Mouse (Mus musculus) testis, postnatal 14 days (tissue): Measurements from ENCODE around the gene Nisch.
A peak's percentile ranks its signal among the peaks of the same experiment; 100 is the strongest.

Source experiments
- DNase-seq: peaks from one replicate; pipeline ENCODE4 v3.0.0; 2021; ENCODE audit warnings: low spot score

Nisch gene

DNA sequence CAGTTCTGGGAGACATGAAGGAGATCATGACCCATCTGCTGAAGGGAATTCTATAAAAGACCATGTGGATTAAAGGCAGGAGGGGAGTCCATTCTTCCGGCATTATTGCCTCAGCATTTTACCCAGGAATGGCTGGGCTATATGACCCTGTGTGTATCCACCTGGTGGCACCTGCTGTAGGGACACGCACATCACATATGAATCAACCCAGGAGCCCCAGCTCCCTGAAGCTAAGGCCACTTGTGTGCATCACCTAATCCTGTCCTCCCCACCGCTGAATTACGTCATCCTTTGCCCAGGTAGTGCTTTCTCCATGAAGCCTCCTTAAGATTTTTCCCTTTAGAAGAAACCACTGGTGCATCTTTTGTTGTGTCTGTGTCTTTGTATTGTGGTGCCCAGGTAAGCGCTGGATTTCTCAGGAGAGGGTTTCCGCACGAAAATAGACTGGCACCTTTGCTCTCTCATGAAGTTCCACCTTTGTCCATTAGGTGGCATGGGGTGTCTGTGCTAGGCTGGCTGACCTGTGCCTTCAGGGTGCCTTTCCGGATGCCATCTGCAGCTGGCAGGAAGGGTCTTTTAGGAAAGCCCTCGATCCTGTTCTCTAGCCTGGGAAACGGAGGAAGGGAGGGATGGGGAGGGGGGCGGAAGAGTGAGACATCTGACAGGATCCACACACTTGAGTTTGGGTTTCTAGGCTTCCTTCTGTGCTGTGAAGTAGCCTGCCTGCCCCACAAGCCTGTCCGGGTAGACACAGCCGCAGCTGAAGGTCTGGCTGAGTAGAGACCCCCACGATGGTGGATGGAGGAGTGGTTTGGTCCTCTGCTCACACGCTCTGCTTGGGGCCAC, 1.4 kb downstream of the Nisch start:
- DNase-seq: no peak

DNA sequence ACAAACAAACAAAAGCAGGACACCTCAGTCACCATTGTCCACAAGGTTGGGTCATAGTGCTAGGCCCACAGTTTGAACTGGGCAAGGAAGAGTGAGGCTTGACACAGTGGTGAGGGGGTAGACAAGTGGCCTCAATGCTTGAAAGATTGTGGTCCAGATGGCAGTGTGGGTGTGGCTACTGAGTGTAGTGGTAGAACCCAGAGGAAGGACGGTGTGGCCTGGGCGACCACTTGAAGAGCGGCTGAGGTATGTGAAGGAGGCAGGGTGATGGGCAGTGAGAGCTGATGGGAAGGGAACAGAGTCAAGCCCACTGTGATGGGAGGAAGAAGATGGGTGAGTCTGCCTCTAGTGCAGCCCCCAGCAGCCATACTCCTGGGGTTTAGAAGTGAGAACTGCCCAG, 2.1 kb downstream of the Nisch start:
- no peak for DNase-seq

DNA sequence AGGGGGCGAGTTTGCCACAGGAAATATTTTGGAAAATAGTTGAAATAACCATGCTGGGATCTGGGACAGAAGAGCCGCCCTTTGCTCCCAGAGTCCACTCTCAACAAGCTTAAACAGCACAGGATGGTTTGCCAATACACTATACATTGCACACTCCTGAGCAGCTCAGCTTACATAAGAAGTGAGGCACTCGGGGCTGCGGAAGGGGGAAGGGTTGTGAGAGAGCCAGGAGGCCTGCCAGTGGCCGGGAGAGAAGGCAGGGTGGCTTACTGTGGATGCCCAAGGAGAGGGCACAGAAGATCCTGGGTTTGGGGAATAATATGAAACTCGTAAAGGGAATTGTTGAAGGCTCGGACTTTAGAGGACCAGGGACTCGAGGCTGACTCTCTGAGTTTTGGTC, 2.9 kb downstream of the Nisch start:
- DNase-seq: no peak

DNA sequence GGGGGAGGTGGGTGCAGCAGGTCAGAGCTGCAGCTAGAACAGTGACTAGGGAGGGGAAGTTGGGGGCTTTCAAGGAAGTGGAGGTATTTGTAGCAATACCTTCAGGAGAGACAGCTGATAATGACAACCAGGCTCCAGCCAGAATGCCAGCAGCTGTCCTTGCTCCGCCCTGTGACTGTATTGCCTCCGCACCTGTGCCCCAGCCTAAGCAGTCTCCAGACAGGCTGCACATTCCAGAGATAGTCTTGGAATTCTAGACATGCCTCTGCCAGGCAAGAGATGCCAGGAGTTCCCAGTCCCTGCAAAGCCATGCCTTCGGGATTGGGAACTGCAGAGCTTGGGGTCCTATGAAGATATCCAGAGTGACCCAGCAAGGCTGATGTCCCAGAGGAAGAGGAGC, 4.2 kb downstream of the Nisch start:
- no peak for DNase-seq

DNA sequence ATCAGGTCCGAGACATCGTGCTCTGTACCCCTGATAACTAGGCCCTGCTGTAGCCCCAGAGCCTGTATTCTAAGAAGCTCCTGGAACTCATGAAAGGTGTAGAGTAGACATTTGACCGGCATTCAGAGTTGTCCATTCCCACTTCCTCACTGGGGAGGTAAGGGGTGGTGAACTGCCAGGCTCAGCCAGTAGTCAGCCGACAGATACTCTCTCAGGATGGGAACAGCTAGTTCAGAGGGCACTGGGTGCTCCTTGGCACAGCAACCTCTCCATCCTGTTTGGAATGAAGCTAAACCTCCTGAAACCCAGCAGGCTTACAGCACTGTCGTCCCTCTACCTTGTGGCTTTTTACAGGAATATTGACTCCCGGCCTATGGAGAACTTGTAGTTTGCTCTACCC, 4.9 kb downstream of the Nisch start:
- no peak for DNase-seq

DNA sequence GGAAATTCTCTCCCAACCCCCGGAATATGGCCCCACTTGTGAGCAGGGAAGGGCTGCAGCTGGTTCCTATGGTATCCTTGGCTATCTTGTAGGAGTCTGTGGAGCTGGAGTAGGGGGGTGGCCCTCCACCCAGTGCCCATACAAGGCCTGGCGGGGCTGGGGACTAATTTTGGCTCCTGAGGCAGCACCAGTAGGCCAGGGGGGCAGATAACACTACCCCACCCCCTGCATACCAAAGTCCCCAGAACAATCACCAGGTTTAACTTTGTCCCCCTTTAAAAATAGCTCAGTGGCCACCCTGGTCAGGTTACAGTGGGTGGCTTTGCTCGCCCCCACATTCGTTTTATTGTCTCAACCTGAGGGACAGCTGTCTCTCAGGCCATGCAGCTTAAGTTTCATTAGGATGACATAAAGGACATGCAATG, 7.6 kb downstream of the Nisch start:
- no peak for DNase-seq

DNA sequence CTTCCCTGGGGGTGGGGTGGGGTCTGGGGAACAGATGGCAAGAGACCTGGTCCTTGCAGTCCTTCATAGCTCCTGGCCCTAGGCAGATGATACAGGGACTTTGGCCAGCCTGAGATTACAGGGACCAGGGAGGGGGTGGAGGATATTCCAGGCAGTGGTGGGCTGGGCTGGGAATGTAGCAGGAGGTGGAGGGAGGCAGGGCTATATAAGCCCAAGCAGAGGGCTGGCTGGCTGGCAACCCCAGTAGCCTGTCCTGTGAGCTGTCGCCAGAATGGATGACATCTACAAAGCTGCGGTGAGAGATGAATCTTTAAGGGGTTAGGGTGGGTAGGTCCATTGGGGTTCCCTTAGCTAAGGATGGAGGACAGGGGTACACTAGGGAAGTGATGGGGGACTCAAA, 8.7 kb downstream of the Nisch start, which contains the start of gene Tnnc1:
Gene Tnnc1 (plus strand): TSS at position 229 of the 400 bp plus-strand sequence.
- DNase-seq: no peak

DNA sequence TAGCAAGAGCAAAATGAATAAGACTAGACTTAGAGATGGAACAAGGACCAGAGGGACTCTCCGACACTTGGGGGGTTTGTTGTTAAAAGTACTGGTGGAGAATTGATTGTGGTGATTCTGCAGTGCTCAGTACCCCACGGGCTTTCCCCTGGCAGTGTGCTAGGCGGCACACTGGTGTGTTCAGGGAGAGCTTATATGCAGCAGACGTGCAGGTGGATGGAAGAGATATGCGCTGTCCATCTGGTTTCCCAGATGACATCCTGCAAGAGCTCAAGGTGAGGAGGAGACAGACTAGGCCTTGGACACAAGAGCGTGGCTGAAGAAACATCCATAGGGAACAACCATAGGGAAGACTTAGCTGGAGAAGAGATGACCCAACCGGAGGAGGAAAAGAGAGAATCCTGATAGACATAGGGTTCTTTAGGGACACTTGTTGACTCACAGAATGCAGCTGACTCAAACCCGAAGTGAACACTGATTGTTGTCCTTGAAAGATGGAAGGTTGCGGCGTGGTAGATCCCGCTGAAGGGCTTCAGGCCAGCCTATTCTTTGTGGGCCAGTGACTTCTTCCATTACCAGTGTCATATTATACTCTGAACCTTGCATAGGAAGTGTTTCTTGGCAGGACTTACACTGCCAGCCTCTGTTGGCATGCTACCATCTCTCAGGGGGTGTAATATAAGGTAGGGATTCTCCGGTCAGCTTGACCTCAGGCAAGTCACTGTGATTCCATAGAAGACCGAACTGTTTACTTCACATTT, 9.5 kb downstream of the Nisch start:
- no peak for DNase-seq

DNA sequence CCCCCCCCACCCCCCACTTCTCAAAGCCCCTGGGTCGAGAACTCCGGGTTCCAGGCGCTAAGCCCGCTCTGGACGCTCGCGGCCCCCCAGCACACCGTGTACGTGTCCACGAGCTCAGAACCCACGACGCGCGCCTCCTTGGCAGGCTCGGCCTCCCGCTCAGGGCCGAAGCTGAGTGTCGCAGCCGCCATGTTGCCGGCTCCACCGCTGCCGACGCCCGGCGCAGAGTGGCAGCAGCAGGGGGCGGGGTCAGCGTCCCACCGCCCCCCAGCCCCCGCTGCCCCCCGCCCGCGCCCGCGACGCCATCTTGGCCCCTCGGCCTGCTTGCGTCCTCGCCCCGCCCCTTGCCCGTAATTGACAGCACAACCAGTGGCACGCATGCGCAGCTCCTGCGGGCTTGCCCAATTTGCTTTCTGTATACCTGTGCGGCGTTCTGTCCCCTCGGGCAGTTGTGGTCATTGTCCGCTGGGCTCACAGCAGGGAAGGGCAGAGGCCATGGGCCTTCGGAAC, 10.2 kb downstream of the Nisch start:
- DNase-seq: peak; percentile 94

DNA sequence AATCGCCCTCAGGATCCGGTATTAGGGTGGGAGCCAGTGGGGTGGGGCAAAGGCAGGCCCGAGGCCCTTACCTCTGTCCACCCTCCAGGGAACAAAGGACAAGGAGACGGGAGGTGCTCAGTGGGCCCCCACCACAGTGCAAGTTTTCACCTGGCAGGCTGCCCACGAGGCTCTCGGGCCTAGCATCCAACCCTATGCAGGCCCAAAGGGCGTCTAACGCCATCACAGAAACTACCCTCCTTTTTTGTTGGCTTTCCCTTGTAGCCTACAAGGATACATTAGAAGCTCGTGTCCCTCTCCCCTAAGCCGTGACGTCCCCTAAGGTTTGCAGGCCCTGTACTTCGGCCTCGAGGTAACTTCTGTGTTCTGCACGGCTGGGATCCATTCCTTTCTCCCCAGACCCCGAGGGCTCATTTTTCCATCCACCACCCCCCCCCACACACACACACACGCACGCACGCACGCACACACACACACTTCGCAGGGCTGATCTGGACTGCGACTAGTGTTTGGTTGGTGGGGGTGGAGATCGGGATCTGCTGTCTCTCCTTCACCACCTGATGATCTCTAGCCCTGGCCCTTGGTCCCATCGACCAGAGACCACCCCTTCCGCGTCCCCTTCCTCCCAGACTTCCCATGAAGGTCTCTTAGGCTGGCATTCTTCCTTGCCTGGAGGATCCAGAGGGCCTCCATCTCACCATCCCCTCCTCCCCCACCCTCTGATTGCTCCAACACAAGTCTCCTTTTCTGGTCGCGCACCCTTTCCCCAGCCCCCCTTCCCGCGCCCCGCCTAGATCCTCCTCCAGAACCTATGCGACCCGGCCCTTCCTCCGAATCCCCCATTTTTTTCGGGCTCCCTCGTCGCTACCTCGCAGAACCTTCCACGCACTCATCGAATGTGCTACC, 10.9 kb downstream of the Nisch start:
- DNase-seq: peak; percentile 60

DNA sequence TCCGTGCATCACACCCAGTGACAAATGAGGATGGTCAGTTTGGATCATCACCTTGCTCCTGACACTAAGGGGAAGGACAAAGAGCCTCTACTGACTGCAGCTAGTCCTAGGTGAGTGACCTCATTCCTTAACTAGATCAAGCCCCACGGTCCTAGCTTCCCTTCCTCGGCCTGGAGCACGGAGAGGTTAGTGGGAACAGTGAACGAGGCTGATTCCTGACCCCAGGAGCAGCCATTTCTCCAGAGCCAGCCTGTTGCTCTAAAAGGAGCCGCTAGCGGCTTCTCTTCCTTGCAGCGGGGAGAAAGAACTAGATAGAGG, 11.5 kb downstream of the Nisch start:
- DNase-seq: no peak

DNA sequence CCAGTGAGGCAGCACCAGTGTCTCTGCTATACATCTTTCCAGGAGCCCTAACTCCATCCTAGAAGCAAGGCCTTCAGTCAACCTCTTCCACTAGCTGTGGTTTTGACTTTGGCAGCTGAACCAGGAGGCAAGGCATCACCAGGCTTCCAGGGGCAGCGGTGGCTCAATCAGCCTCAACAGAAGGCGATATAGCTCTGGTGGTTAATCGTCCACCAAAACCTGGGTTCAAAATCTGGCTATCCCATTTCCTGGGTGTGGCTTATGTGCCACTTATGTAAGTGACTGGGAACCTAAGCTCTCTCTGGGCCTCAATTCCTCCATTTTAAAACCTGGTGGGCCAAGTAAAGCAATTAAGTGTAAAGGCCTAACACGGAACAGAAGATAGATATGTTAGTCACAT, 11.9 kb downstream of the Nisch start:
- no peak for DNase-seq

DNA sequence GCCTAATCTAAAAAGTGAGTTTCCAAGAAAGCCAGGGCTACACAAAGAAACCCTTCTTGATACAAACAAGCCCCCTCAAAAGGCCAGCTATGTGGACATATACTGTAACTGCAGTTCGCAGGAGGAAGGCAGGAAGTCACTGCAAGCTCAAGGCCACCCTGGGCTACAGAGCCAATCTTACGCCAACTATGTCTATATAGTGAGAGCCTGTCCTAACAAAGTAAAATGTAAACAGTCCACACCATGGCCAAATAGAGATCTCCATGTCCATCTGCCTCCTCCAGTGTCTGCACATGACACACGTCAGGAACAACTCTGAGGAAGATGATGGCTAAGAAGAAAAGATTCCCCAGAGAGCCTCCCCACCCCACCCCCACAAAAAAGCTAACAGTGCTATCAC, 16.7 kb downstream of the Nisch start:
- no peak for DNase-seq

DNA sequence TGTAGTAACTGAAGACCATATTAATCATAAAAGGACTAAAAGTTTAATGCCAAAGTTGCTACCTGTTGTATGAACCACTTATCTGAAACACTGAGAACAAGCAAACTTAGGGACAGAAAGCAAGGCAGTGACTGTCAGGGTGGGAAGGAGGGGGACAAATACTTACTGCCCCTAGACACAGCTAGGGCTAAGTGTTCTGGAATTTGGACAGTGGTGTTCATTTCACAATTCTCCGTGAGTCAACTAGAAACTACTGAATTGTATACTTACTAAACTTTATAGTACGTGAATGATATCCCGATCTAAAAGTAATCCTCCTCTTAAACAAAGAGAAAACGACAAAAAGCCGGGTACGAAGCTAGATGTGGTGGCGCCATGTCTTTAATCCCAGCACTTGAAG, 17.1 kb downstream of the Nisch start:
- no peak for DNase-seq

DNA sequence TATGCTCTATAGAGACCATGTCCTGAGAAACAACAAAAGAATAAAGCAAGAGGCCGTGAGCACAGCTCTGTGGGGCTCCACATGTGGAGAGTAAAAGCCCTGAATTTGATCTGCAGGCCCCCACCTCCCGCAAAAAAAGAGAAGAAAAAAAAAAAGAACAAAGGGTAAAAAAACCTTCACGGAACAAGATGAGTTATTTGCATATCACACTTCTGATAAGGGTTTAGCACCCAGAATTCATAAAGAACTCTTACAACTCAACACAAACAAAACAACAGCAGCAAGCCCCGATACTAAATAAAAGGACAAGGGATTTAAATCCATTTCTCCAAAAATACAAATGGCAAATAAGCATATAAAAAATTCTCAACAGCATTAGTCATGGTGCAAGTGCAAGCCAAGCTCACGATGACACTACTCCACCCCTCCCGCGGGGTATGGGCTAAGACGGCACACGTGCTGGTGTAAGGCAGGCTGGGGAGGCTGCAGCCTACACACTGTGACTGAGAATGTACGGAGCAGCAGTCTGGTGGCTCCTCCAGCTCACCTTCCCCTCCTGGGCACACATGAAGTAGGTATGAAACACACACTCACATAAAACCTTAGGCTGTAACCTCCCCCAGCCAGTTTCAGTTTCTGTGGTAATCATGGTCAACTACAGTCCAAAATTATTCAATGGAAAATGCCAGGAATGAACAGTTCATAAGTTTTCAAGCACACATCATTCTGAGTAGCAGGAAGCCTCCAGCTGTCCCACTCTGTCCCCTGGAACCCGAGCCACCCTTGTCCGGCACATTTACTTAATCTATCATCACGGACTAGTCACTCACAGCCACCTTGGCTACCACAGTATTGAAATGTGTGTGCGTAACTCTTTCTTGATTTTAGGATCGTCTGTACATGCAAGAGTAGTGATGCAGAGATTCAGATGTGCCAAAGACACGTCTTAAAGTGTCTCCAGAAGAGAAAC, 18.9 kb downstream of the Nisch start:
- DNase-seq: no peak

DNA sequence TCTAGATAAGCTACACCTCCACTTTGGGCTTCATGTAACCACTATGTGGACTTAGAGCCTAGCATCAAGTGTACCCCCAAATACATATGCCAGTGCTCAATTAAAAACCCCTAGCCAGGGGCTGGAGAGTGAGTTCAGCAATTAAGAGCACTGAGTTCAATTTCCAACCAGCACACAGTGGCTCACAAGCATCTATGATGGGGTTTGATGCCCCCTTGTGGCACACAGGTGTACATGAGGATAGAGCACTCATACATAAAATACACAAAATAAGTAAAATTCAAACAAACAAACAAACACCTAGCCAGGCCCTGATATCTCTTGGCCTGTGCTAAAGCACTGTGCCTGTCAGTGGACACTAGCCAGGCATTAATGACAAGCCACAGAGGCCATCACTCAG, 20.8 kb downstream of the Nisch start:
- DNase-seq: no peak

DNA sequence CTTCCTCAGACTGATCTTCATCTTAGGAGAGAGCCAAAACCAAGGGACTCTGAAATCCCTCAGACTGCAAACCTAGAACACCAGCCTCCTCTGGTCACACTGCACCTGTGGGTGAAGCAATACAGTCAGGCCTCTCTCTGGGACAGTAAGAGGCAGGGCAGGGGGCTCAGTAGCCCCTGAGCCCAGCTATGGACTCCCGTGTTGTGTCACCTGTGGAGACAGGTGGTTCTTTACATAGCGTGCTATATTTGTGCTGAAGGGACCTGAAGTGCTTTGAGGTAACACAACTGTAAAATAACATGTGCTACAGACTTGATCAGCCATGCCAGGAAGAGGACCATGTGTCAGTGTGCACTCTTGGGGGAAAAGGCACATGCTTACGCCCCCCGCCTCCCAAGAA, 21.2 kb downstream of the Nisch start:
- no peak for DNase-seq

DNA sequence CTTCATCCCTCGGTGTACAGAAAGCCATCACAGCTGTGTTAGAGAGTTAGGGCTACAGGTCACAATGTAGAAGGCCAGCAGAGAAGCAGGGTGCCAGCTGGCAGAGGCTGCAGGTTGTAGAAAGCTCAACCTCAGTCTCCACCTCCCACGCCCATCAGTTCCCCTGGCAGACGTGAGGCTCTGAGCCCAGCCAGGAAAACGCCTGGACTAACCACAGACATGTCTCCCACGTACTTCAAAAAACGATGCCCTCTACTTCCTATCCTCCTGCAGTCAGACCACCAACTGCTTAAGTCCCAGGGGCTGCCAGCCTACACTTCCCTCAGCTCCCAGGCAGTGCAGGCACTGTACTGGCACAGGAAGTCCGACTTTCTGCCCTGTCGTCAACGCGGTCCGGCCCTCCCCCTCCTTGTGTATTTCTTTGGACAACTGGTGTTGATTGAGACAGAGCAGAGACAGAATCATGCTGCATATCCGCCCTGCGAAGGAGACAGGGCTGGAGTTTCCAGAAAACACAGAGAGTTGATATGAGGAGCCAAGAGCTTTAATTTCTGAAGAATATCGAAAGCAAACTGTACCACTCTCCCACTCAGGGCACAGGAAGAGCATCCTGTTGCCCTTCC, 21.7 kb downstream of the Nisch start:
- peak; percentile 81 for DNase-seq

DNA sequence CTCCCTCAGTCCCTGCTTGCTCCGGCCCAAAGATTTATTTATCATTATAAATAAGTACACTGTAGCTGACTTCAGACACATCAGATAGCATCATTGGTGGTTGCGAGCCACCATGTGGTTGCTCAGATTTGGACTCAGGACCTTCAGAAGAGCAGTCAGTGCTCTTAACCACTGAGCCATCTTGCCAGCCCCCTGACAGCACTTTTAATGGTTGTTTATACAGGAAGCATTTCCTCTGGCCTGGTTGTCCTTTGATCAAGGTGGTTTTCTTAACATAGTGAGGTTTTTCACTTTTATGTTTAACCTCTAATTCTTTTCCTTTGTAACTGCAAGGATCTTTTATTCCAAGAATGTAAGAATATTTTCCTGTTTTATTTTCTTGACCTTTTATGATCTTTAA, 22.3 kb downstream of the Nisch start:
- DNase-seq: no peak

DNA sequence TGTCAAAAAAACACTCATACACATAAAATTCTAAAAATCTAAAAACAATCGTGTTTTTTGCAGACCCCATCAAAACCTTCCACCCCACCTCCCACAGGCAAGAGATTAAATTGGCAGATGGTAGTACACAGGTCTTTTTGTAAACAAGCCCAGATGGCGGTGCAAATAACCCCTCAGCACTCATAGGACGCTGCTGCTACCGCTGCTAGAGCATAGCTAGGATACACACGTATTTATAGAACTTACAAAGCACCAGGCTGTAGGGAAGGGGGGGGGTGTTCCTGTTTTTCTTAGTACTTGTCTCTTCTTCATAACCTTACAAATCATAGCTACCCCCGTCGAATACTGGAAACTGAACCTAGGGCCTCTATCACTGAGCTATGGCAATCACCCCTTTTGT, 23.0 kb downstream of the Nisch start:
- no peak for DNase-seq

DNA sequence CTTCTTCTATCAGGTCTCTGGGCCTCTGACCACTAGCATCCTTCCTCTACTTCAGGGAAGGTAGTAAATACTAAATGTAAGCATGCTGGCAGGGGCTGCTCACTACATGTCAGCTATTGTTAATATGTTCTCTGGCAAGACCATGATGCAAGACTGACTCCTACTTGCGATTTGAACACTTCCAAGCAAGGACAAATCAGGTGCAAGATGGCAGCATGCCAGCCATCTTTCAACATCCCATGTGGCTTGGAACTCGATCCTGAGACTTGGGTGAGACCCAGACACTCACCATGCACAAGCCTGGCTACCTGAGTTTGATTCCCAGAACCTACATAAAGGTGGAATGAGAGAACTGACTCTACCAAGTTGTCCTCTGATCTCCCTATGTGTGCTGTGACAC, 24.8 kb downstream of the Nisch start:
- DNase-seq: no peak
